Mouse (Mus musculus) liver, embryonic 13.5 days (tissue): ENCODE data around the gene Gspt2. TPM values are rescaled to one million over a fixed set of nuclear protein-coding genes. Genes with fewer than 3 reads are reported as not detected.
A peak's percentile ranks its signal among the peaks of the same experiment; 100 is the strongest.
"Not testable (repeated sequence)": the region's sequence is repeated elsewhere in the genome, so short reads cannot be mapped to it uniquely, and the experiment has no call there.

ENCODE experiments used
- ATAC-seq: fragments of 200-750 bp; cut with Nextera tagmentation; 2 replicates; pipeline ENCODE4 v1.8.0; 2017; ENCODE audit warnings: low read depth, mild to moderate bottlenecking, moderate number of reproducible peaks, moderate library complexity
- DNase-seq: peaks from one replicate; pipeline ENCODE4 v3.0.0; 2022
- H3K27ac ChIP-seq: fragments of 300-500 bp; sonication (generic); 2 replicates; pipeline ENCODE4 v1.5.1; 2015; ENCODE audit warnings: moderate library complexity, mild to moderate bottlenecking, inconsistent platforms
- H3K27me3 ChIP-seq: fragments of 300-500 bp; sonication (generic); 2 replicates; pipeline ENCODE4 v1.6.1; 2015; ENCODE audit warnings: mild to moderate bottlenecking, inconsistent platforms
- H3K36me3 ChIP-seq: fragments of 300-500 bp; sonication (generic); 2 replicates; pipeline ENCODE4 v1.6.1; 2015; ENCODE audit warnings: mild to moderate bottlenecking, inconsistent platforms
- H3K4me1 ChIP-seq: fragments of 300-500 bp; sonication (generic); replicated peaks from 2 replicates; pipeline ENCODE4 v1.6.1; 2015; ENCODE audit warnings: inconsistent platforms
- H3K4me2 ChIP-seq: fragments of 300-500 bp; sonication (generic); 2 replicates; pipeline ENCODE4 v1.6.1; 2015; ENCODE audit warnings: inconsistent platforms, mild to moderate bottlenecking, moderate library complexity
- H3K4me3 ChIP-seq: fragments of 300-500 bp; sonication (generic); replicated peaks from 2 replicates; pipeline ENCODE4 v1.5.1; 2015; ENCODE audit warnings: mild to moderate bottlenecking, inconsistent platforms
- H3K9ac ChIP-seq: fragments of 300-500 bp; sonication (generic); 2 replicates; pipeline ENCODE4 v1.6.1; 2015; ENCODE audit warnings: mild to moderate bottlenecking, inconsistent platforms
- H3K9me3 ChIP-seq: fragments of 300-500 bp; sonication (generic); replicated peaks from 2 replicates; pipeline ENCODE4 v1.6.1; 2016; ENCODE audit warnings: inconsistent platforms
- WGBS: fragments of 180-500 bp; shearing (Covaris S2); methylation state at CpG from one replicate; pipeline ENCODE4 v1.1.7; 2015; ENCODE audit not compliant: insufficient replicate concordance; 5-methylcytosine and 5-hydroxymethylcytosine counted together
- polyA plus RNA-seq: library from polyadenylated mRNA; unstranded; fragments of >200 nt; fragmentation: Nextera tagmentation; extraction: Ambion mirVana; gene quantifications from 2 replicates; pipeline ENCODE4 v1.2.1, GENCODE M21; 2015

The Gspt2 gene
- polyA plus RNA-seq, result 1.1 TPM in 2 replicates

- Histone ChIP-seq H3K27ac (no peak within 1 kb of the TSS), H3K9ac (peak within 1 kb of the TSS; percentile 50; the same call in 1 of the 2 replicates), H3K27me3 (peaks cover 39% of the 10 kb centered on the region), H3K36me3 (no peaks in the 10 kb centered on the region), H3K4me2 (peak within 1 kb of the TSS; percentile 63), H3K4me1 (no peaks in the 10 kb centered on the region), H3K4me3 (peak within 1 kb of the TSS; percentile 57), H3K9me3 (no peaks in the 10 kb centered on the region)
- no peak for ATAC-seq
- whole genome bisulfite sequencing, result 14% methylated on average over 50 of the region's 53 CpGs
- no peak for DNase-seq
These were observed at the start of gene Gspt2 for GRCm38 (mm10) chrX:94635961-94636563. TSS of gene Gspt2 (plus strand) at chrX:94636069.

GRCm38 (mm10) chrX:94624835-94625803, 10.8 kb upstream of the Gspt2 start:
- Histone ChIP-seq H3K4me2 (no peak overlapping the region), H3K27ac (no peak overlapping the region), H3K36me3 (no peaks in the 10 kb centered on the region), H3K4me3 (no peak overlapping the region), H3K27me3 (0 out of 2 replicates have a peak, but pooled peaks cover 9% of the 10 kb centered on the region), H3K9me3 (no peaks in the 10 kb centered on the region), H3K9ac (no peak overlapping the region), H3K4me1 (no peaks in the 10 kb centered on the region)
- 22% methylated on average over 13 of the region's 13 CpGs for WGBS
- ATAC-seq (no peak), DNase-seq (peak; percentile 6)

- H3K27me3 ChIP-seq, result peaks cover 39% of the 10 kb centered on the region
- no peaks in the 10 kb centered on the region for H3K4me1 ChIP-seq
- no peak for ATAC-seq
- no peak overlapping the region for H3K9ac ChIP-seq
- WGBS, result 49% methylated on average over 8 of the region's 8 CpGs
- no peaks in the 10 kb centered on the region for H3K36me3 ChIP-seq
- no peak for DNase-seq
- no peaks in the 10 kb centered on the region for H3K9me3 ChIP-seq
- H3K4me3 ChIP-seq, result peak overlapping the region; percentile 57; the same call in 1 of the 2 replicates
- no peak overlapping the region for H3K27ac ChIP-seq
- H3K4me2 ChIP-seq, result peak overlapping the region; percentile 63
These were observed 1.0 kb downstream of the Gspt2 start for GRCm38 (mm10) chrX:94636911-94637310.

GRCm38 (mm10) chrX:94648541-94648940, 12.7 kb downstream of the Gspt2 start:
- no peaks in the 10 kb centered on the region for H3K4me1 ChIP-seq
- H3K9ac ChIP-seq, result no peak overlapping the region
- no peak for ATAC-seq
- H3K4me2 ChIP-seq, result no peak overlapping the region
- DNase-seq, result no peak
- no peaks in the 10 kb centered on the region for H3K27me3 ChIP-seq
- H3K27ac ChIP-seq, result no peak overlapping the region
- no peak overlapping the region for H3K4me3 ChIP-seq
- no peaks in the 10 kb centered on the region for H3K9me3 ChIP-seq
- no peaks in the 10 kb centered on the region for H3K36me3 ChIP-seq

- Histone ChIP-seq H3K4me3 (no peak overlapping the region), H3K4me1 (no peaks in the 10 kb centered on the region), H3K4me2 (no peak overlapping the region), H3K9me3 (no peaks in the 10 kb centered on the region), H3K36me3 (no peaks in the 10 kb centered on the region), H3K9ac (no peak overlapping the region), H3K27me3 (no peaks in the 10 kb centered on the region), H3K27ac (no peak overlapping the region)
- 27% methylated on average over 2 of the region's 2 CpGs for WGBS
- ATAC-seq (no peak), DNase-seq (no peak)
These were observed 21.9 kb downstream of the Gspt2 start for GRCm38 (mm10) chrX:94657734-94658133.

GRCm38 (mm10) chrX:94670814-94671213, 34.9 kb downstream of the Gspt2 start:
- WGBS, result 50% methylated on average over 4 of the region's 4 CpGs
- H3K4me1 ChIP-seq, result no peaks in the 10 kb centered on the region
- no peak for ATAC-seq

GRCm38 (mm10) chrX:94674977-94675376, 39.1 kb downstream of the Gspt2 start:
- 34% methylated on average over 4 of the region's 4 CpGs for WGBS
- Histone ChIP-seq H3K4me1 (no peaks in the 10 kb centered on the region), H3K9me3 (no peaks in the 10 kb centered on the region), H3K4me2 (no peak overlapping the region), H3K36me3 (no peaks in the 10 kb centered on the region), H3K27me3 (no peaks in the 10 kb centered on the region), H3K9ac (no peak overlapping the region), H3K4me3 (no peak overlapping the region), H3K27ac (no peak overlapping the region)
- peak; percentile 11 for DNase-seq
- ATAC-seq, result no peak

More at GRCm38 (mm10) chrX:94670814-94671213, 34.9 kb downstream of the Gspt2 start:
- Histone ChIP-seq H3K4me2 (no peak overlapping the region), H3K27me3 (no peaks in the 10 kb centered on the region), H3K4me3 (no peak overlapping the region), H3K9ac (no peak overlapping the region), H3K27ac (no peak overlapping the region), H3K9me3 (no peaks in the 10 kb centered on the region), H3K36me3 (no peaks in the 10 kb centered on the region)
- DNase-seq, result no peak

GRCm38 (mm10) chrX:94681581-94681980, 45.7 kb downstream of the Gspt2 start:
- H3K27me3 ChIP-seq, DNase-seq, H3K9ac ChIP-seq, H3K4me1 ChIP-seq, H3K4me2 ChIP-seq, H3K36me3 ChIP-seq, H3K4me3 ChIP-seq, H3K27ac ChIP-seq, H3K9me3 ChIP-seq, ATAC-seq: not testable (repeated sequence)
- WGBS, result no CpG with 5 or more reads among the region's 2 CpGs

GRCm38 (mm10) chrX:94689593-94689992, 53.7 kb downstream of the Gspt2 start:
- not testable (repeated sequence) for H3K4me1 ChIP-seq

More at GRCm38 (mm10) chrX:94689593-94689992, 53.7 kb downstream of the Gspt2 start:
- DNase-seq, H3K36me3 ChIP-seq, H3K4me2 ChIP-seq, H3K27me3 ChIP-seq, H3K9ac ChIP-seq, H3K9me3 ChIP-seq, H3K4me3 ChIP-seq, ATAC-seq, H3K27ac ChIP-seq: not testable (repeated sequence)
- WGBS, result 73% methylated on average over 5 of the region's 5 CpGs
